Comparison of ENCODE assay signal across 8 mouse cellular contexts in the genomic region with DNA sequence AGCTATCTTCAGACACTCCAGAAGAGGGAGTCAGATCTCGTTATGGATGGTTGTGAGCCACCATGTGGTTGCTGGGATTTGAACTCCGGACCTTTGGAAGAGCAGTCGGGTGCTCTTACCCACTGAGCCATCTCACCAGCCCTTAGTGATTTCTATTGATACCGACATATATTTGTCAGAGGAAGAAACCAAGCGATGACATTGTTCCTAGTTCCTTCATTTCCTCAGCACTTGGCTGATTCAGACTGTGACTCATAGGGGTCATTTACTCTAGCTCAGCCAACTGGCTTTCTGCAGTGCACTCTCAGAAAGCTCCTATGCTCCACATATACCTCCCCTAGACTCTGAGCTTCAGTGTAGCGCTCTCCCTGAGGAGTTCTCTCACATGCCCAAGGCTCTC. TPM values are rescaled to one million over a fixed set of nuclear protein-coding genes. Genes with fewer than 3 reads are reported as not detected.
DNase-seq lines count a peak whose midpoint lies in the region; ATAC-seq and TF ChIP-seq lines count a peak whose summit lies in the region.
"Not testable (repeated sequence)": the region's sequence is repeated elsewhere in the genome, so short reads cannot be mapped to it uniquely, and the experiment has no call there.

No protein-coding gene starts in this region.

- H3K4me1 ChIP-seq in liver, adult 2 months (ENCODE audit: control insufficient read depth, insufficient read depth, low read length); liver, postnatal 0 days (ENCODE audit: insufficient read depth): not testable (repeated sequence)

- not testable (repeated sequence) for H3K36me3 ChIP-seq in C2C12 (ENCODE audit: control insufficient read depth, insufficient read depth); liver, adult 2 months (ENCODE audit: control insufficient read depth, insufficient read depth, low read length); liver, postnatal 0 days (replicated peaks; ENCODE audit: insufficient read depth, low read length)

- not testable (repeated sequence) for TF ChIP-seq EP300 in liver, postnatal 0 days (IDR thresholded peaks at IDR 0.05; ENCODE audit: low read depth)

- H3K27ac ChIP-seq in liver, adult 2 months (replicated peaks; ENCODE audit: insufficient read depth, low read depth, low read length); liver, postnatal 0 days (ENCODE audit: low read depth): not testable (repeated sequence)

- not testable (repeated sequence) for H3K9ac ChIP-seq in liver, adult 2 months (ENCODE audit: low read depth, low read length); liver, postnatal 0 days (replicated peaks)

- POLR2A ChIA-PET in Patski (lab: Charles Lee), result not testable (repeated sequence)

- H3K4me3 ChIP-seq in C2C12 (ENCODE audit: insufficient read depth, poor library complexity, severe bottlenecking); liver, adult 2 months (ENCODE audit: insufficient read depth, low read depth, low read length); liver, postnatal 0 days (ENCODE audit: low read depth, low read length): not testable (repeated sequence)

- not testable (repeated sequence) for H3K79me3 ChIP-seq in C2C12 (ENCODE audit: low read depth)

- WGBS in liver, adult 2 months, result 79% methylated on average over 6 of the region's 6 CpGs
- 71% methylated on average over 5 of the region's 6 CpGs for WGBS in liver, postnatal 0 days (ENCODE audit: insufficient replicate concordance)

- TF ChIP-seq CTCF in C2C12 (IDR thresholded peaks at IDR 0.05; ENCODE audit: control insufficient read depth, insufficient read depth, insufficient read length); liver, adult 2 months (IDR thresholded peaks at IDR 0.05; ENCODE audit: low read depth, low read length); liver, postnatal 0 days (IDR thresholded peaks at IDR 0.05; ENCODE audit: low read depth): not testable (repeated sequence)
- TF ChIP-seq CTCF in Patski (IDR thresholded peaks at IDR 0.05), result peak; percentile 16

- H3ac ChIP-seq in C2C12 (ENCODE audit: control insufficient read depth, insufficient read length, low read depth), result peak overlapping the region; percentile 57

- not testable (repeated sequence) for TF ChIP-seq POLR2A in liver, adult 2 months (IDR thresholded peaks at IDR 0.05; ENCODE audit: extremely low read depth, insufficient read depth, low read length)

- not testable (repeated sequence) for ATAC-seq in Patski
- ATAC-seq in liver, postnatal 0 days, result peak; percentile 38; the same call in 1 of the 2 replicates

- H3K79me2 ChIP-seq in C2C12 (ENCODE audit: control insufficient read depth, insufficient read depth); liver, adult 2 months (ENCODE audit: control insufficient read depth, insufficient read depth, low read length): not testable (repeated sequence)

- not testable (repeated sequence) for H3K9me3 ChIP-seq in liver, postnatal 0 days (ENCODE audit: low read length)

- H3K4me2 ChIP-seq in liver, postnatal 0 days (ENCODE audit: low read depth, low read length), result not testable (repeated sequence)

- H3K27me3 ChIP-seq in C2C12 (ENCODE audit: control insufficient read depth, insufficient read depth, insufficient read length); liver, adult 2 months (ENCODE audit: control insufficient read depth, insufficient read depth, low read length): not testable (repeated sequence)
- peaks cover 11% of the 10 kb centered on the region for H3K27me3 ChIP-seq in Patski
- peaks cover 11% of the 10 kb centered on the region; the same call in 1 of the 2 replicates for H3K27me3 ChIP-seq in liver, postnatal 0 days (ENCODE audit: insufficient read depth, low read length)

- CTCF ChIA-PET in Patski (lab: Charles Lee), result interaction anchor here (1.5 kb wide), 1 partner anchor 11 kb away, joined by 4 read pairs; no protein-coding TSS in a partner anchor

- in situ Hi-C loops in Patski (cut with MboI; ENCODE audit: low pct_unique_long_range_greater_than_20kb), result not testable (repeated sequence)

- peak; percentile 88 for DNase-seq in 3T3-L1 (ENCODE audit: low read depth, low spot score)
- DNase-seq in Muller cell, postnatal 12 days (ENCODE audit: inconsistent ontology term), result peak; percentile 57
- DNase-seq in Patski (ENCODE audit: low read depth, low spot score); liver, postnatal 0 days: not testable (repeated sequence)
- peak; percentile 53 for DNase-seq in adrenal gland, adult 2 months
- peak; percentile 46 for DNase-seq in brain, adult 2 months (ENCODE audit: low read depth, low spot score)
- peak; percentile 14 for DNase-seq in liver, adult 2 months (ENCODE audit: extremely low read depth, low read depth, low spot score)

TF ChIP-seq in C2C12, 6 proteins besides CTCF, POLR2A, EP300 and RAD21:
- TF ChIP-seq FOSL1 (IDR thresholded peaks at IDR 0.05; ENCODE audit: insufficient read depth, low read length, poor library complexity, severe bottlenecking), result peak; percentile 11

RNA-seq across cellular contexts. Expression of a gene that starts 55.7 kb away (rescaled TPM):
- 370 TPM for polyA plus RNA-seq in C2C12 (2012; fragmentation: generic; extraction: Trizol)
- 797 TPM for polyA plus RNA-seq in Patski (2021)
- total RNA-seq in adrenal gland, adult 2 months (2021), result 1,000 to 10,000 TPM in 1 of 2 experiments, 100 to 1,000 TPM in 1; 778 to 1,173 TPM
- polyA plus RNA-seq in adrenal gland, adult 2 months (2012; rRNA removed), result 178 and 197 TPM in 2 replicates
- 241 and 280 TPM in 2 replicates for total RNA-seq in liver, adult 2 months (2014; rRNA removed)
- polyA plus RNA-seq in liver, adult 2 months (2012; rRNA removed), result 140 and 162 TPM in 2 replicates
- 332 and 351 TPM in 2 replicates for polyA plus RNA-seq in liver, postnatal 0 days (2015; fragmentation: Nextera tagmentation; extraction: Ambion mirVana)

RNA-seq across cellular contexts. Expression of a gene that starts 56.8 kb away (rescaled TPM):
- 5.9 TPM for polyA plus RNA-seq in C2C12 (2012; fragmentation: generic; extraction: Trizol)
- 19.1 TPM for polyA plus RNA-seq in Patski (2021)
- 10 to 100 TPM; 18.5 to 19.3 TPM for total RNA-seq in adrenal gland, adult 2 months (2021)
- 15.3 and 18.2 TPM in 2 replicates for polyA plus RNA-seq in adrenal gland, adult 2 months (2012; rRNA removed)
- total RNA-seq in liver, adult 2 months (2014; rRNA removed), result 9.3 and 9.5 TPM in 2 replicates
- 5.1 and 5.4 TPM in 2 replicates for polyA plus RNA-seq in liver, adult 2 months (2012; rRNA removed)
- polyA plus RNA-seq in liver, postnatal 0 days (2015; fragmentation: Nextera tagmentation; extraction: Ambion mirVana), result 9.0 and 9.8 TPM in 2 replicates
